Mouse (Mus musculus) hindbrain, embryonic 11.5 days (tissue): ENCODE data around the gene Eef1akmt1. TPM values are rescaled to one million over a fixed set of nuclear protein-coding genes. Genes with fewer than 3 reads are reported as not detected.

Experiments
- ATAC-seq: fragments of 200-750 bp; cut with Nextera tagmentation; 2 replicates; pipeline ENCODE4 v1.8.0; 2017; ENCODE audit warnings: mild to moderate bottlenecking, moderate TSS enrichment, moderate library complexity; ENCODE audit not compliant: low FRiP score
- DNase-seq: peaks from one replicate; pipeline ENCODE4 v3.0.0-alpha.2; 2015; ENCODE audit warnings: low spot score
- H3K27ac ChIP-seq: fragments of 300-500 bp; sonication (generic); 2 replicates; pipeline ENCODE4 v1.5.1; 2014; ENCODE audit warnings: mild to moderate bottlenecking, low read depth, low read length
- H3K27me3 ChIP-seq: fragments of 300-500 bp; sonication (generic); 2 replicates; pipeline ENCODE4 v1.6.1; 2014; ENCODE audit warnings: mild to moderate bottlenecking, low read length, moderate library complexity, mixed read lengths; ENCODE audit not compliant: control insufficient read depth, insufficient read depth
- H3K36me3 ChIP-seq: fragments of 300-500 bp; sonication (generic); 2 replicates; pipeline ENCODE4 v1.6.1; 2014; ENCODE audit warnings: mild to moderate bottlenecking, low read length, moderate library complexity, mixed read lengths; ENCODE audit not compliant: control insufficient read depth, insufficient read depth
- H3K4me1 ChIP-seq: fragments of 300-500 bp; sonication (generic); replicated peaks from 2 replicates; pipeline ENCODE4 v1.6.1; 2014; ENCODE audit warnings: low read length, mixed read lengths; ENCODE audit not compliant: control insufficient read depth, insufficient read depth
- H3K4me2 ChIP-seq: fragments of 300-500 bp; sonication (generic); replicated peaks from 2 replicates; pipeline ENCODE4 v1.6.1; 2014; ENCODE audit warnings: mild to moderate bottlenecking, low read depth, low read length
- H3K4me3 ChIP-seq: fragments of 300-500 bp; sonication (generic); 2 replicates; pipeline ENCODE4 v1.5.1; 2014; ENCODE audit warnings: low read depth, low read length
- H3K9ac ChIP-seq: fragments of 300-500 bp; sonication (generic); 2 replicates; pipeline ENCODE4 v1.6.1; 2014; ENCODE audit warnings: low read depth, low read length
- H3K9me3 ChIP-seq: fragments of 300-500 bp; sonication (generic); 2 replicates; pipeline ENCODE4 v1.6.1; 2016; ENCODE audit warnings: low read length; ENCODE audit not compliant: control insufficient read depth
- WGBS: fragments of 180-500 bp; shearing (Covaris S2); extraction: QIAGEN DNeasy Blood & Tissue Kit; methylation state at CpG from one replicate; pipeline ENCODE4 v1.1.7; 2014; 5-methylcytosine and 5-hydroxymethylcytosine counted together
- polyA plus RNA-seq: library from polyadenylated mRNA; unstranded; fragments of >200 nt; fragmentation: Nextera tagmentation; extraction: Ambion mirVana; gene quantifications from 2 replicates; pipeline ENCODE4 v1.2.1, GENCODE M21; 2014

Eef1akmt1 gene
- polyA plus RNA-seq, 1 experiment from 2014 or later, result 88.9 TPM

GRCm38 (mm10) chr14:57529786-57530515, 41.5 kb downstream of the Eef1akmt1 start:
- DNase-seq (no peak), ATAC-seq (no peak)
- H3K36me3 ChIP-seq, result no peaks in the 10 kb centered on the region
- H3K4me3 ChIP-seq, result no peak overlapping the region
- no peak overlapping the region for H3K9ac ChIP-seq
- H3K9me3 ChIP-seq, result no peaks in the 10 kb centered on the region
- peaks cover 6% of the 10 kb centered on the region; the same call in 1 of the 2 replicates for H3K4me1 ChIP-seq
- WGBS, result 75% methylated on average over 5 of the region's 5 CpGs
- H3K27ac ChIP-seq, result no peak overlapping the region
- H3K27me3 ChIP-seq, result peaks cover 5% of the 10 kb centered on the region; the same call in 1 of the 2 replicates
- H3K4me2 ChIP-seq, result no peak overlapping the region

DNA sequence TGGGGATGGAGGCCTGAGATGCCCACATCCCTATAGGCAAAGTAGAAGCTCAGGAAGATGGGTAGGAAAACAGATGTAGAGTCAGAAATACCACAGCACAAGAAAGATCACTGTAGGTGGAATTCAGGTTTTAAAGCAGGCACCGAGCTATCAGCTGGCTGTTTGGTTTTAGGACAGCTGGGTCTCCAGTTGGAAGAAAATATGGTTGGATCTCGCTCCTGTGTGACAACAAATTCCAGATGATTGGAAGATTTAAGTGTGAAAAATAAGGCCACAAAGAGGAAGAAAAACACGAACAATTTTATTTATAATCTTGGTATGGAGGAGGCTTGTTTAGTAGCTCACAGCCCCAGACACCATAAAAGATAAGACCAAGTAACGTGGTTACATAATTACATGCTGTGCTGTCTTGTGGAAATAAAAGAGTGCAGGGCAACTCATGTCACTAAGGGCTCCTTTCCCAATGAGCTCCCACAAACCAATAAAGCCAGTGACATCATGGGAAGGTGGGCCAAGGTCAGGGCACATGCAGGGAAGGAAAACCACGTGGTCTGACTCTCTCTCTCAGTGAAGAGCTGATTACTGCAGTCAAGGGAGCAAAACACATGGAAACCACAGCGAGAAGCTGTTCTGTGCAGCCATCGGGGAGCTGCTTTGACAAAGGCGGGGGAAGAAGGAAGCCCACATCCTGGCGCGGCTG, 42.2 kb downstream of the Eef1akmt1 start:
- Histone ChIP-seq H3K4me3 (no peak overlapping the region), H3K36me3 (no peaks in the 10 kb centered on the region), H3K4me1 (0 out of 2 replicates have a peak, but pooled peaks cover 1% of the 10 kb centered on the region), H3K27me3 (peaks cover 5% of the 10 kb centered on the region; the same call in 1 of the 2 replicates), H3K27ac (no peak overlapping the region), H3K9me3 (no peaks in the 10 kb centered on the region), H3K4me2 (no peak overlapping the region), H3K9ac (no peak overlapping the region)
- ATAC-seq, result no peak
- 66% methylated on average over 10 of the region's 10 CpGs for WGBS
- no peak for DNase-seq

- no peaks in the 10 kb centered on the region for H3K4me1 ChIP-seq
- H3K27ac ChIP-seq, result no peak overlapping the region
- no peak overlapping the region for H3K4me2 ChIP-seq
- DNase-seq (no peak), ATAC-seq (no peak)
- no peak overlapping the region for H3K4me3 ChIP-seq
- H3K9ac ChIP-seq, result no peak overlapping the region
- WGBS, result 47% methylated on average over 2 of the region's 2 CpGs
- no peaks in the 10 kb centered on the region for H3K9me3 ChIP-seq
- H3K36me3 ChIP-seq, result no peaks in the 10 kb centered on the region
- H3K27me3 ChIP-seq, result peaks cover 2% of the 10 kb centered on the region
Measured at GRCm38 (mm10) chr14:57527598-57527997, 43.8 kb downstream of the Eef1akmt1 start.

DNA sequence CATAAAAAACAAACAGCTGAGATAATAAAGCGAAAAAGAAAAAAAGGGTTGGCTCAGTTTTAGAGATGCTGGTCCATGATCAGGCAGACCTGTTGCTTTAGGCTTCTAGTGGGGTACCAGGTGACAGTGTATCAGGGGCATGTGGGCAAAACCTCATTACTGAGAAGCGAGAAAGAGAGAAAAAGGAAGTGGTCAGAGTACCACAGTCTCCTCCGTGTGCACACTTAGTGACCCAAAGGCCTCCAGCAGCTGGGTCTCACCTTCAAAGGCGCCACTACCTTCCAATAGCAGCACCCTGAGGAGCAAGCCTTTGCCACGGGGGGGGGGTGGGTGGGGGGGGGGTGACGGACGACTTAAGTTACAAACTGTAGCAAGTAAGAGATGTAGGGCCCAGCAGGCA, 44.3 kb downstream of the Eef1akmt1 start:
- Histone ChIP-seq H3K27ac (no peak overlapping the region), H3K4me2 (no peak overlapping the region), H3K4me1 (no peaks in the 10 kb centered on the region), H3K9me3 (no peaks in the 10 kb centered on the region), H3K9ac (no peak overlapping the region), H3K27me3 (peaks cover 2% of the 10 kb centered on the region), H3K36me3 (no peaks in the 10 kb centered on the region), H3K4me3 (no peak overlapping the region)
- DNase-seq (no peak), ATAC-seq (no peak)
- WGBS, result 40% methylated on average over 7 of the region's 7 CpGs

DNA sequence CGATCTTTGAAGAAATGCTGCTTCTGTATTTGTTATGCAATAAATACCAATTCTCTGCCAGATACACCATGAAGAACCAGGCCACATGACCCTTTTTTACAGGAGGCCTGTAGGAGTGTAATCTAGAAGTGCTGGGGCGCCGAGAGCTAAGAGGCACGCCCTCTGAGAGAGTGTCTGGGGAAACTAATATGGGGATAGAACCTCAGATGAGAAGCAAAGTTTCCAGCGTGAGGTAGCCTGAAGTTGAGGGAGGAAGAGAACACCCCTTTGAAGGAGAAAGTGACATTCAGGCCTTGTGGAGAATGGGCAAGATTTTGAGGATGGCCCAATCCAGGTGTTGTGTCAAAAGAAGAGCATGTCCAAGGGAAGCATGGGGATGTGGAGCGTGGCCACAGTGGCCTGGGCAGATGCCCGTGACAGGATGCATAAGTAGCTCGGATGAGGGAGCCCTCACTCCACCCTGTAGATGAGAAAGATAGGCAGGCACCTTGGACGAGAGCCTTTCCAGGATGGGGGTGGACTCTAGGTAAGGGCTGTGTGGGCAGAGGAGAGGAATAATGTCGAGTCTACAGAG, 45.3 kb downstream of the Eef1akmt1 start:
- WGBS, result 60% methylated on average over 10 of the region's 10 CpGs
- peak overlapping the region; percentile 94 for H3K4me2 ChIP-seq
- no peaks in the 10 kb centered on the region for H3K36me3 ChIP-seq
- no peaks in the 10 kb centered on the region for H3K4me1 ChIP-seq
- no peak overlapping the region for H3K27ac ChIP-seq
- peaks cover 2% of the 10 kb centered on the region for H3K27me3 ChIP-seq
- peak overlapping the region; percentile 73 for H3K4me3 ChIP-seq
- ATAC-seq (no peak), DNase-seq (no peak)
- no peak overlapping the region for H3K9ac ChIP-seq
- H3K9me3 ChIP-seq, result no peaks in the 10 kb centered on the region

DNA sequence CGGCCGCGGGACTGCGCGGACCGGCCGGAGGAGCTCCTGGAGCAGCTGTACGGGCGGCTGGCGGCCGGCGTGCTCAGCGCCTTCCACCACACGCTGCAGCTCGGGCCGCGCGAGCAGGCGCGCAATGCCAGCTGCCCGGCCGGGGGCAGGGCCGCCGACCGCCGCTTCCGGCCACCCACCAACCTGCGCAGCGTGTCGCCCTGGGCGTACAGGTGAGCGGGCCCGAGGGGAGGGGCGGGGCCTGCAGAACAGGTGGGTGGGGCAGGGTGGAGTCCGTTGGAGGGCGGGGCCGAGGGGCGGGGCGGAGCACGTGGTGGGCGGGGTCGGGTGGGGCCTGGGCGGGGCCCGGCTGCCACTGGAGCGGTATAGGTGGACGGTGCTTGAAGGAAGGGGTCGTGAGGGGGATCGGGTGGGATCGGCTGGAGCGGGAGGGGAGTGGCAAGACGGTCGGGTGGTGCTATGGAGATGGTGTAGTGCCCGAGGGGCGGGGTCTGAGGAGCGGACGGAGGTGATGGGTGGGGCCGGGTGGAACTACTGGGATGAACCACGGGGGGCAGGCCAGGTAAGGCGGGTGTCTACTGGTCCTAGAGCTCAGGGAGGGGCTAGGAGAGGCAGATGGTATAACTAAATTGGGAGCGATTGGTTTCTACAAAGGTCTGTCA, 45.9 kb downstream of the Eef1akmt1 start:
- 2% methylated on average over 36 of the region's 60 CpGs for whole genome bisulfite sequencing
- H3K27me3 ChIP-seq, result peaks cover 2% of the 10 kb centered on the region

DNA sequence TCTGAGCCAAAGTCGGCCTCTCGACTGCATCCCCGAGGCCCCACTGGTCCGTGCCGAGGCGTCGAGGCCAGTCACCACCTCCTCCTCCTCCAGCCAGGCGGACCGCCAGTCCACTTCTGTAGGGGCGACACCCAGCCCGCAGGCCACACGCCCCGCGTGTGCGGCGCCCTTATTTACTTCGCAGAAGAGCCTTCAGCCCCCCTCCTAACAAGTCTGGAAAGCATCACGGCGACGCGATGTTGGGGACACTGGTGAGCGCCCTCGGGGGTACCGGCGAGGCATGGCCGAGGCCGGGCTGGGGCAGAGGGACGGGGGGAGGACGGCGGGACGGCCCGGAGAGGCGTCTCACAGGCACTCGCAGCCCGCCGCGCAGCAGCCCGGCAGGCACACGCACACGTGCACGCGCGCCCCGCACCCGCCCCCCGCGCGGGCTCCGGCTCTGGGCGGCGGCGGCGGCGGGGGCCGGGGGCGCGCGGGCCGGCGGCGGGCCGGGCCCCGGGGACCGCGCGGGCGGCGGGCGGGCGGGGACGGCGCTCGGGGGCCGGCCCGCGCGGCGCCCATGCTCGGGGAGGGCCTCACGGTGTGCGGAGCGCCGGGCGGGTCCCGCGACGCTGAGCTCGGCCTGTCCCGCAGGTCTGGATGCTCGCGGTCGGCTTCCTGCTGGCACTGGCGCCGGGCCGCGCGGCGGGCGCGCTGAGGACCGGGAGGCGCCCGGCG, 46.6 kb downstream of the Eef1akmt1 start, which contains the start of gene Il17d:
Gene Il17d, plus strand, starts transcription at position 107 of the 717 bp plus-strand sequence.
- no peak within 1 kb of the TSS for H3K27ac ChIP-seq
- ATAC-seq (peak; percentile 59), DNase-seq (peak; percentile 67)
- no peaks in the 10 kb centered on the region for H3K36me3 ChIP-seq
- H3K4me3 ChIP-seq, result peak within 1 kb of the TSS; percentile 73
- peaks cover 2% of the 10 kb centered on the region for H3K27me3 ChIP-seq
- no peaks in the 10 kb centered on the region for H3K4me1 ChIP-seq
- H3K9me3 ChIP-seq, result no peaks in the 10 kb centered on the region
- H3K4me2 ChIP-seq, result peak within 1 kb of the TSS; percentile 94
- under 1% methylated on average over 58 of the region's 104 CpGs for WGBS
- H3K9ac ChIP-seq, result peak within 1 kb of the TSS; percentile 68

More for the DNA sequence above, 45.9 kb downstream of the Eef1akmt1 start:
- no peaks in the 10 kb centered on the region for H3K9me3 ChIP-seq
- DNase-seq (peak; percentile 64), ATAC-seq (peak; percentile 91)
- H3K9ac ChIP-seq, result peak overlapping the region; percentile 68
- no peak overlapping the region for H3K27ac ChIP-seq
- H3K4me1 ChIP-seq, result no peaks in the 10 kb centered on the region
- H3K4me2 ChIP-seq, result peak overlapping the region; percentile 94
- H3K36me3 ChIP-seq, result no peaks in the 10 kb centered on the region
- H3K4me3 ChIP-seq, result peak overlapping the region; percentile 73

DNA sequence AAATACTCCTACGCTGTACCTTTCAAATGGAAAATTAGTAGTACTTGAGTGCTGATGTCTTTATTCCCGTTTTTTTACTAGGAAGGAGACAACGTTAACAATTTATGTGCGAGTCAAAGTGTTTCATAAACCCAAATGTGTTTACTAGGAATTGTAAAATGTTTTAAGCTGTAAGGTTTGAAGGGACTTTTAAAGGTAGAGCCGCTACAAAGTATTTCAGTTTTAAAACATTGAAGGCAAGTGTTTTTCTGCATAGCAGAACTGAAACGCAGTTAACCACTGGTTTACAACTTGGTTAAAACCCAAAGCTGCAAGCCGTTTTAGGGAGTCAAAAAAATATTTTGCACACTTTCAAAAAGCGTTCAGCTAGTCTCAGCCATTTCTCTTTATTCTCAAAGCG, 47.6 kb downstream of the Eef1akmt1 start:
- H3K4me3 ChIP-seq, result no peak overlapping the region
- 89% methylated on average over 9 of the region's 9 CpGs for WGBS
- no peak for ATAC-seq
- H3K9ac ChIP-seq, result no peak overlapping the region
- no peak overlapping the region for H3K4me2 ChIP-seq
- H3K9me3 ChIP-seq, result no peaks in the 10 kb centered on the region
- DNase-seq, result no peak
- H3K27me3 ChIP-seq, result peaks cover 2% of the 10 kb centered on the region
- H3K4me1 ChIP-seq, result no peaks in the 10 kb centered on the region
- no peaks in the 10 kb centered on the region for H3K36me3 ChIP-seq
- H3K27ac ChIP-seq, result no peak overlapping the region
